Mouse (Mus musculus): ENCODE data around the gene Smpdl3a. TPM values are rescaled to one million over a fixed set of nuclear protein-coding genes. Genes with fewer than 3 reads are reported as not detected.
A peak's percentile ranks its signal among the peaks of the same experiment; 100 is the strongest.

Gene Smpdl3a
- total RNA-seq, 1 experiment from 2014 or later: 61.6 TPM

GRCm38 (mm10) chr10:57819209-57819608 is 25.1 kb downstream of the Smpdl3a start:
- no peak for DNase-seq

GRCm38 (mm10) chr10:57822473-57822872 is 28.3 kb downstream of the Smpdl3a start:
- no peak for DNase-seq

- DNase-seq: no peak
Observed at GRCm38 (mm10) chr10:57828649-57829048, 34.5 kb downstream of the Smpdl3a start.

GRCm38 (mm10) chr10:57829621-57830020 is 35.5 kb downstream of the Smpdl3a start:
- no peak for DNase-seq

GRCm38 (mm10) chr10:57835094-57835493 is 41.0 kb downstream of the Smpdl3a start:
- no peak for DNase-seq

GRCm38 (mm10) chr10:57835982-57836381 is 41.8 kb downstream of the Smpdl3a start:
- DNase-seq: no peak

- peak; percentile 54 for DNase-seq
Observed at GRCm38 (mm10) chr10:57841638-57842509, 47.7 kb downstream of the Smpdl3a start.

- peak; percentile 7 for DNase-seq
Observed at GRCm38 (mm10) chr10:57847916-57848682, 54.0 kb downstream of the Smpdl3a start.

Other genes starting within 250 kb of the Smpdl3a start
- 0.15 and 2.4 TPM in 2 replicates for gene Pkib, start 162.4 kb upstream of the Smpdl3a start, total RNA-seq (2021)
- gene Fabp7, start 9.5 kb upstream of the Smpdl3a start, total RNA-seq (2021): 4.5 and 8.7 TPM in 2 replicates

Measured in adrenal gland, postnatal 14 days (tissue).